Mouse (Mus musculus): Measurements from ENCODE around the gene Snx25. TPM values are rescaled to one million over a fixed set of nuclear protein-coding genes. Genes with fewer than 3 reads are reported as not detected.
"Not testable (repeated sequence)": the region's sequence is repeated elsewhere in the genome, so short reads cannot be mapped to it uniquely, and the experiment has no call there.

Snx25 gene
- polyA plus RNA-seq, 1 experiment from 2014 or later: 4.8 TPM

- no peak for ATAC-seq (replicated peaks; ENCODE audit: extremely low read depth, insufficient read depth, low FRiP score)
- Histone ChIP-seq H3K4me3 (ENCODE audit: low read length) (no peak overlapping the region), H3K27me3 (ENCODE audit: control insufficient read depth, insufficient read depth, low read length) (no peaks in the 10 kb centered on the region), H3K36me3 (ENCODE audit: control insufficient read depth, insufficient read depth) (peaks cover 7% of the 10 kb centered on the region), H3K27ac (ENCODE audit: low read length) (no peak overlapping the region), H3K9ac (ENCODE audit: low read length) (no peak overlapping the region), H3K4me1 (ENCODE audit: control insufficient read depth, insufficient read depth, low read length) (peaks cover 3% of the 10 kb centered on the region; the same call in 1 of the 2 replicates), H3K4me2 (ENCODE audit: low read depth, low read length) (no peak overlapping the region), H3K9me3 (replicated peaks; ENCODE audit: control insufficient read depth, low read length) (no peaks in the 10 kb centered on the region)
- 54% methylated on average over 3 of the region's 3 CpGs for WGBS
Observed at GRCm38 (mm10) chr8:46117172-46117571, 34.8 kb downstream of the Snx25 start.

DNA sequence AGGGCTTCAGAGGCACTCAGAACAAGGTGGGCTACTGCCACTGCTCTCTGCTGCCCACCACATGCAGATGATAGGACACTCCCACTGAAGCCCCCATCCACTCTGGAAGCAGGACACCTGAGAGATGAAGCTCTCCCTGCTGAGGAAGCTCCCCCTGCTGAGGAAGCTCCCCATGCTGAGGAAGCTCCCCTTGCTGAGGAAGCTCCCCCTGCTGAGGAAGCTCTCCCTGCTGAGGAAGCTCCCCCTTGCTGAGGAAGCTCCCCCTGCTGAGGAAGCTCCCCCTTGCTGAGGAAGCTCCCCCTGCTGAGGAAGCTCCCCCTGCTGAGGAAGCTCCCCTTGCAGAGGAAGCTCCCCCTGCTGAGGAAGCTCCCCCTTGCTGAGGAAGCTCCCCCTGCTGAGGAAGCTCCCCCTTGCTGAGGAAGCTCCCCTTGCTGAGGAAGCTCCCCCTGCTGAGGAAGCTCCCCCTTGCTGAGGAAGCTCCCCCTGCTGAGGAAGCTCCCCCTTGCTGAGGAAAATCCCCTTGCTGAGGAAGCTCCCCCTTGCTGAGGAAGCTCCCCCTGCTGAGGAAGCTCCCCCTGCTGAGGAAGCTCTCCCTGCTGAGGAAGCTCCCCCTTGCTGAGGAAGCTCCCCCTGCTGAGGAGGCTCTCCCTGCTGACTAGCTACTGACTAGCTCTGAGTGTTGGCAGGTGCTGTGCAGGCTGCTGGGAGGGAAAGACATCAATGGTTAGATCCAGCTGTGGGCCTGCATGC is 38.4 kb downstream of the Snx25 start:
- not testable (repeated sequence) for H3K4me2 ChIP-seq (ENCODE audit: low read depth, low read length); H3K27ac ChIP-seq (ENCODE audit: low read length); H3K4me1 ChIP-seq (ENCODE audit: control insufficient read depth, insufficient read depth, low read length); H3K36me3 ChIP-seq (ENCODE audit: control insufficient read depth, insufficient read depth); H3K9me3 ChIP-seq (replicated peaks; ENCODE audit: control insufficient read depth, low read length); H3K4me3 ChIP-seq (ENCODE audit: low read length); ATAC-seq (replicated peaks; ENCODE audit: extremely low read depth, insufficient read depth, low FRiP score); H3K27me3 ChIP-seq (ENCODE audit: control insufficient read depth, insufficient read depth, low read length); H3K9ac ChIP-seq (ENCODE audit: low read length)

DNA sequence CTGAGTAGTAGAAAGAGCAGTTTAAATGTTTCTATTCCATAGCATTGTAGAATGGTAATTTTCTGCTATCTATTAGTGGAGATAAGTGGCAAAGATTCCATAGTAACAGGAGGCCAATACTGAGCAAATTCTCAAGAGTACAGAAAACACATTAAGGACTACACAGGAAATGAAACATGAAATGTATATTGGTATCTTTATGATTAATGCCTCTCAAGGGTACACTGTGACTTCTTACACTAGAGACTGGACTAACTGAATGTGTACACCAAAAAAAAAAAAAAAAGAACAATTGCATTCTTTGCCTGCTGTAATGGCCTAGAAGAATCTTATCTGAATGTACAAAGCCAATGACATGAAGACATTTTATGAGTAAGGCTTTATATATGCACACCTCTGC is 44.3 kb downstream of the Snx25 start:
- no peak for ATAC-seq (replicated peaks; ENCODE audit: extremely low read depth, insufficient read depth, low FRiP score)
- peaks cover 6% of the 10 kb centered on the region for H3K36me3 ChIP-seq (ENCODE audit: control insufficient read depth, insufficient read depth)
- no peaks in the 10 kb centered on the region for H3K27me3 ChIP-seq (ENCODE audit: control insufficient read depth, insufficient read depth, low read length)
- no peak overlapping the region for H3K4me3 ChIP-seq (ENCODE audit: low read length)
- H3K27ac ChIP-seq (ENCODE audit: low read length): no peak overlapping the region
- no peak overlapping the region for H3K9ac ChIP-seq (ENCODE audit: low read length)
- H3K4me2 ChIP-seq (ENCODE audit: low read depth, low read length): no peak overlapping the region
- H3K9me3 ChIP-seq (replicated peaks; ENCODE audit: control insufficient read depth, low read length): no peaks in the 10 kb centered on the region
- H3K4me1 ChIP-seq (ENCODE audit: control insufficient read depth, insufficient read depth, low read length): no peaks in the 10 kb centered on the region

GRCm38 (mm10) chr8:46103434-46103833 is 48.5 kb downstream of the Snx25 start:
- no peaks in the 10 kb centered on the region for H3K4me1 ChIP-seq (ENCODE audit: control insufficient read depth, insufficient read depth, low read length)
- WGBS: 92% methylated on average over 11 of the region's 11 CpGs
- H3K27me3 ChIP-seq (ENCODE audit: control insufficient read depth, insufficient read depth, low read length): no peaks in the 10 kb centered on the region
- H3K9ac ChIP-seq (ENCODE audit: low read length): no peak overlapping the region
- H3K9me3 ChIP-seq (replicated peaks; ENCODE audit: control insufficient read depth, low read length): peaks cover 7% of the 10 kb centered on the region
- no peak overlapping the region for H3K4me2 ChIP-seq (ENCODE audit: low read depth, low read length)
- peaks cover 12% of the 10 kb centered on the region for H3K36me3 ChIP-seq (ENCODE audit: control insufficient read depth, insufficient read depth)
- H3K27ac ChIP-seq (ENCODE audit: low read length): no peak overlapping the region
- ATAC-seq (replicated peaks; ENCODE audit: extremely low read depth, insufficient read depth, low FRiP score): no peak
- no peak overlapping the region for H3K4me3 ChIP-seq (ENCODE audit: low read length)

DNA sequence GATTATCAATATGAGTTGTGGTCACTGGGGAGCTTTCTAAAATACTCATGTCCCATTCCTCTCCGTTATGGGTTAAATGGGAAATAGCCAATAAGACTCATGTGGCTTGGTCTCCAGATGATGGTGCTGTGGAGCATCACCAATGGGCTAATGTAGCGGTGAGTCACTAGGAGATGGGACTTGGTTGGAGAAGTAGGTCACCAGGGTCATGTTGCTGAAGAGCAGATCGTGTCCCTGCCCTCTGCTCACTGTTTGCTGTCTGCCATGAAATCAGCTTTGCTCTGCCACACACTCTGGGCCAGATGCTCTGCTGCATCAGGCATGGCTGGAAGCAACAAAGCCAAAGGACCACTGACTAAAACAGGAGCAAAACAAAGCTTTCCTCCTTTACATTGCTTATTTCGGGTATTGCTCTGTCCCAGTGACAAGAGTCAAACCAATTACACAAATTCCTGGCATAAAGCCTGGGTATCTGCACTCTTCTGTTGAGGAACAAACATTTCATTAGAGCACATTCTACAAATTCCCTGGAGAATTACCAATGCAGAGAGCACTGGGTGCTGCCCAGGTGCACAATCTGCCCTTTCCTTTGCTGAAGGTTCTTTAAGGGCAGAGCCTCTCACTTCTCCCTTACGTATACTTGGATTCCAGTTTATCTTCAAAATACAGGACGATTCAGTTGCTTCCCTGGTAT is 59.1 kb downstream of the Snx25 start:
- peaks cover 2% of the 10 kb centered on the region; the same call in 1 of the 2 replicates for H3K36me3 ChIP-seq (ENCODE audit: control insufficient read depth, insufficient read depth)
- H3K27me3 ChIP-seq (ENCODE audit: control insufficient read depth, insufficient read depth, low read length): no peaks in the 10 kb centered on the region
- no peak overlapping the region for H3K4me3 ChIP-seq (ENCODE audit: low read length)
- H3K4me2 ChIP-seq (ENCODE audit: low read depth, low read length): no peak overlapping the region
- no peaks in the 10 kb centered on the region for H3K9me3 ChIP-seq (replicated peaks; ENCODE audit: control insufficient read depth, low read length)
- H3K27ac ChIP-seq (ENCODE audit: low read length): no peak overlapping the region
- H3K4me1 ChIP-seq (ENCODE audit: control insufficient read depth, insufficient read depth, low read length): peaks cover 18% of the 10 kb centered on the region
- ATAC-seq (replicated peaks; ENCODE audit: extremely low read depth, insufficient read depth, low FRiP score): no peak
- WGBS: 65% methylated on average over 6 of the region's 6 CpGs
- no peak overlapping the region for H3K9ac ChIP-seq (ENCODE audit: low read length)

GRCm38 (mm10) chr8:46083141-46083540 is 68.8 kb downstream of the Snx25 start:
- 64% methylated on average over 5 of the region's 5 CpGs for WGBS
- H3K27ac ChIP-seq (ENCODE audit: low read length): no peak overlapping the region
- no peaks in the 10 kb centered on the region for H3K36me3 ChIP-seq (ENCODE audit: control insufficient read depth, insufficient read depth)
- peaks cover 7% of the 10 kb centered on the region; the same call in 1 of the 2 replicates for H3K4me1 ChIP-seq (ENCODE audit: control insufficient read depth, insufficient read depth, low read length)
- ATAC-seq (replicated peaks; ENCODE audit: extremely low read depth, insufficient read depth, low FRiP score): no peak
- H3K27me3 ChIP-seq (ENCODE audit: control insufficient read depth, insufficient read depth, low read length): no peaks in the 10 kb centered on the region
- H3K4me3 ChIP-seq (ENCODE audit: low read length): no peak overlapping the region
- H3K9me3 ChIP-seq (replicated peaks; ENCODE audit: control insufficient read depth, low read length): no peaks in the 10 kb centered on the region
- no peak overlapping the region for H3K9ac ChIP-seq (ENCODE audit: low read length)
- no peak overlapping the region for H3K4me2 ChIP-seq (ENCODE audit: low read depth, low read length)

GRCm38 (mm10) chr8:46081030-46081429 is 70.9 kb downstream of the Snx25 start:
- Histone ChIP-seq H3K4me3 (ENCODE audit: low read length) (no peak overlapping the region), H3K27me3 (ENCODE audit: control insufficient read depth, insufficient read depth, low read length) (no peaks in the 10 kb centered on the region), H3K9me3 (replicated peaks; ENCODE audit: control insufficient read depth, low read length) (no peaks in the 10 kb centered on the region), H3K9ac (ENCODE audit: low read length) (no peak overlapping the region), H3K4me1 (ENCODE audit: control insufficient read depth, insufficient read depth, low read length) (peaks cover 5% of the 10 kb centered on the region; the same call in 1 of the 2 replicates), H3K36me3 (ENCODE audit: control insufficient read depth, insufficient read depth) (no peaks in the 10 kb centered on the region), H3K4me2 (ENCODE audit: low read depth, low read length) (no peak overlapping the region), H3K27ac (ENCODE audit: low read length) (no peak overlapping the region)
- ATAC-seq (replicated peaks; ENCODE audit: extremely low read depth, insufficient read depth, low FRiP score): no peak
- WGBS: 73% methylated on average over 2 of the region's 2 CpGs

DNA sequence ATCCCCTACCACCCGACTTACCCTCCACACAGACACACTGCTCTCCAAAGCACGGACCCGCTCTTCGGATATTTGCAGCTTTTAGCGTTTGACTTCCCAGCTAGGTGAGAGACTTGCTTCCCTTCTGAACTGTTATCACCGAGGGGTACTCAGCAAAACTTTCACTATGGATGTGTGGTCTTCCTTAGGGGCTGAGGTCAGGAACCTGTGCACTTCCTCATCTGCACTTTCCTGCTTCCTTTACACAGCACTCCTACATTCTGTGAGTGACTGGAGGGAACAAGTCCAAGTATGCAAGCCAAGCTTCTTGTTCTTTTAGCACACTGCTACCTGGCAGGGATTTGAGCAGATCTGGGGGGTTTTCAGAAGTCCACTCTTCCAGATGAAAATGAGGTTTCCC is 73.1 kb downstream of the Snx25 start:
- ATAC-seq (replicated peaks; ENCODE audit: extremely low read depth, insufficient read depth, low FRiP score): no peak
- Histone ChIP-seq H3K4me3 (ENCODE audit: low read length) (no peak overlapping the region), H3K9ac (ENCODE audit: low read length) (no peak overlapping the region), H3K27ac (ENCODE audit: low read length) (no peak overlapping the region), H3K4me2 (ENCODE audit: low read depth, low read length) (no peak overlapping the region), H3K9me3 (replicated peaks; ENCODE audit: control insufficient read depth, low read length) (no peaks in the 10 kb centered on the region), H3K36me3 (ENCODE audit: control insufficient read depth, insufficient read depth) (no peaks in the 10 kb centered on the region), H3K27me3 (ENCODE audit: control insufficient read depth, insufficient read depth, low read length) (no peaks in the 10 kb centered on the region), H3K4me1 (ENCODE audit: control insufficient read depth, insufficient read depth, low read length) (no peaks in the 10 kb centered on the region; the same call in 1 of the 2 replicates)
- WGBS: 65% methylated on average over 6 of the region's 6 CpGs

DNA sequence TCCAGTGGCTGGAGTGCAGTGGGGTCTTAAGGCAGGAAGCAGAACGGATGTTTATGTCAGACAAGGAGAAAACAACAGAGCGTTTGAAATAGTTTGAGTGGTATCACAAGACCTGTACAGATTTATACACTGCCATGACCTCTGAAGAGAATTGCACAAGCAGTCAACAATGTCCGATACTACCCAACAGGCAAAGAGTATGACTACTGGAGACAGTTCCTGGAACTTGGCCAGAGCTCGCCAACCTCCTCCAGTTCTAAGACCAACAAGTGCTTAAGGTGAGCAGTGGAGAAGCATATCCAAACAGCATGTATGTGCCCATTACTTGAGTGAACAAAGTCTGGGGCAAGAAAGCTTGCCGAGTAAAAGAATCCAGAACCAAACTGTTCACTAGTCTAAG is 76.7 kb downstream of the Snx25 start:
- 73% methylated on average over 5 of the region's 5 CpGs for WGBS
- H3K4me1 ChIP-seq (ENCODE audit: control insufficient read depth, insufficient read depth, low read length): no peaks in the 10 kb centered on the region; the same call in 1 of the 2 replicates
- peaks cover 5% of the 10 kb centered on the region; the same call in 1 of the 2 replicates for H3K36me3 ChIP-seq (ENCODE audit: control insufficient read depth, insufficient read depth)
- H3K4me3 ChIP-seq (ENCODE audit: low read length): no peak overlapping the region
- ATAC-seq (replicated peaks; ENCODE audit: extremely low read depth, insufficient read depth, low FRiP score): no peak
- no peak overlapping the region for H3K4me2 ChIP-seq (ENCODE audit: low read depth, low read length)
- H3K9ac ChIP-seq (ENCODE audit: low read length): no peak overlapping the region
- no peaks in the 10 kb centered on the region for H3K27me3 ChIP-seq (ENCODE audit: control insufficient read depth, insufficient read depth, low read length)
- no peak overlapping the region for H3K27ac ChIP-seq (ENCODE audit: low read length)
- peaks cover 4% of the 10 kb centered on the region for H3K9me3 ChIP-seq (replicated peaks; ENCODE audit: control insufficient read depth, low read length)
